Mouse (Mus musculus) embryonic stem cell, embryonic (primary cell): ENCODE results near the gene 9330161L09Rik.

Experiments
- CTCF ChIA-PET, 4 experiments: fragments of 300-600 bp in 2 of 4; fragments of 350-600 bp in 2 of 4; sonication (Branson Sonifier 250); formaldehyde crosslinking; loops; one replicate each; lab custom pipeline; 2022; ENCODE audit warnings: inconsistent platforms in 2 of 4; lab: Charles Lee
- POLR2A ChIA-PET, 4 experiments: fragments of 300-600 bp in 2 of 4; fragments of 350-600 bp in 2 of 4; sonication (Branson Sonifier 250); formaldehyde crosslinking; loops; one replicate each; lab custom pipeline; 2022; ENCODE audit warnings: antibody characterized with exemption in 4 of 4, inconsistent platforms in 1 of 4; lab: Charles Lee

9330161L09Rik gene

DNA sequence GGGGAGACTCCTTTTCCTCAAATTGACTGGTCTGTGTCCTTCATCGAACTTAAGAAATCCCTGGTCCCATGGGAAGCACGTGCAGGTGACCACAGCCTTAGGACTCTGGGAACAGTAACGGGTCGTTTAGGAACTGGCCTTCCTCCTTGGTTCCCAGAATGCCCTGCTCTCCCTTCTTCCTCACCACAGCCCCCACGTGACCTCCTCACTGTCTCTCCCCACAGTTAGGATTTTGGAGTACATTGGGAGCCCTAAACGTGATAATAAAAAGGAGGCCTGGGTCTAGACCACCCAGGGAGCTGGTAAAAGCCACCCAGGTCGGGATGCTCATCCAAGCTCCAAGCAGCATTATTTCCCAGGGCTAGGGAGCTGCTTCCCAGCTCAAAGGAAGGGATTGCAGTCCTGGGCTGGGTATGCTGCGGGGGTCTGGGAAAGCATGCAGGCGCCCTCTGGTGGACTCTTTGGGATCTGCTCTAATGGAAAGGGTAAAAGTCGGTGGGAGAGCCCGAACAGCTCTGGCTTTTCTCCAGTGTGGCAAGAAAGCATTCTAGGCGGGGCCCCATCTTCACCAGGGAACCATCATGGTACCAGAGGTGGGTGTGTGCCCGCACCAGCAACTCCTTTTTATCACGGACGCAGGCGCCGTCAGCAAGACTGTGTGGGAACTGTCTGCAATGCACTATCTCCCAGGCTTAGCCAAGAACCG lies 39.8 kb downstream of the 9330161L09Rik start:
- POLR2A ChIA-PET, result interaction anchor here in 2 of 4 experiments (0.9 to 1.6 kb wide), 6 partner anchors 9 to 76 kb away, joined by 3 to 5 read pairs (median 3); partner anchors contain the start of gene Ddx24 (in 1 of the 2)
- CTCF ChIA-PET, result interaction anchor here (0.5 to 4.1 kb wide), 64 partner anchors 8 to 1392 kb away, joined by 3 to 52 read pairs (median 4); partner anchors contain the start of genes Ddx24 (in 2 of the 4), 9330161L09Rik (in 1 of the 4), Asb2 (in 1 of the 4) and Cpsf2 (in 1 of the 4)

- CTCF ChIA-PET, result interaction anchor here (0.5 to 4.1 kb wide), 49 partner anchors 8 to 1013 kb away, joined by 3 to 52 read pairs (median 5); partner anchors contain the start of genes Asb2 (in 1 of the 4), Ddx24 (in 1 of the 4), Otub2 (in 1 of the 4) and Ppp4r4 (in 1 of the 4)
- POLR2A ChIA-PET, result interaction anchor here in 2 of 4 experiments (0.9 to 1.5 kb wide), 4 partner anchors 26 to 77 kb away, joined by 3 to 5 read pairs (median 3); partner anchors contain the start of gene Ddx24 (in 1 of the 2)
These were observed 40.4 kb downstream of the 9330161L09Rik start for GRCm38 (mm10) chr12:103367171-103367570.

- ChIA-PET POLR2A (interaction anchor here in 2 of 4 experiments (0.5 to 0.7 kb wide), 3 partner anchors 67 to 814 kb away, joined by 3 to 4 read pairs (median 3); no protein-coding TSS in a partner anchor), CTCF (interaction anchor here in 1 of 4 experiments (0.6 kb wide), 1 partner anchor 115 kb away, joined by 3 read pairs; no protein-coding TSS in a partner anchor)
These were observed 45.3 kb downstream of the 9330161L09Rik start for GRCm38 (mm10) chr12:103362336-103362735.

DNA sequence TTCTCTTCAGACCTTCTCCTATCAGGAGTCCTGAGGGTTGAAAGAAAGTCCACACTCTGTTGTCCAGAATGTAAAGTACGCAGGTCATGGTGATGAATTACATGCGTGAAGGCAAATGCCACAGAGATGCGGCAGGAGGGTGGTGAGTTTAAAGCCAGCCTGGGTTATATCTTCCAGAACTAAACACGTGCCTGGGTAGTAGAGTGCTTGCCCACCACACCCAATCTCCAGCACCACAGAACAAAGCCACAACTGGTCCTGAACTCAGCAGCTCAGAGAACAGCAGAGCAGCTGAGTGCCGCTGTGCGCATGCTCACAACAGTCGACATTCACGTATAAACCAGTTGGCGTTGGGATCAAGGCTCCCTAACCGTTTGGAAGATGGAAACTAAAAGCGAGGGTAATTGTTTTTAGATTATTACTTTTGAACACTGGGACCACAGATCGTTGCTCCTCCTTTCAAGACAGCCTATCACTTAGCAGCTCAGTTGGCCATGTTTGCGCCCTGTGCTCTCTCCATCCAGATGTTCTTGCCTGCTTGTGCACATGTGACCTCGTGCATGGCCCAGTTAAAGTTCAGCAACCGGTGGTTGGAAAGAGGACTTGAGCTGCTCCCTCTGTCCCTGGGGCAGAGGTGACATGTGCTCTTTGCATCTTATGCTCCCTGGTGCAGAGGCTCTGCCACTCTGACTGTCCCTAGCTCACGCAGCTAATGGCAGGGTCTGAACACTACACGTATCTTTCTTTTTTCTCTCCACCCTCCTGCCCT lies 45.9 kb downstream of the 9330161L09Rik start:
- ChIA-PET POLR2A (interaction anchor here in 2 of 4 experiments (0.5 to 0.6 kb wide), 3 partner anchors 81 to 813 kb away, joined by 3 to 8 read pairs (median 3); no protein-coding TSS in a partner anchor), CTCF (interaction anchor here in 2 of 4 experiments (0.5 to 1.1 kb wide), 2 partner anchors 10 kb away, joined by 3 read pairs; no protein-coding TSS in a partner anchor)

GRCm38 (mm10) chr12:103360812-103361211 lies 46.8 kb downstream of the 9330161L09Rik start:
- ChIA-PET POLR2A (interaction anchor here in 1 of 4 experiments (1.3 kb wide), 1 partner anchor 8 kb away, joined by 3 read pairs; no protein-coding TSS in a partner anchor), CTCF (interaction anchor here in 1 of 4 experiments (1.6 kb wide), 1 partner anchor 11 kb away, joined by 4 read pairs; no protein-coding TSS in a partner anchor)

DNA sequence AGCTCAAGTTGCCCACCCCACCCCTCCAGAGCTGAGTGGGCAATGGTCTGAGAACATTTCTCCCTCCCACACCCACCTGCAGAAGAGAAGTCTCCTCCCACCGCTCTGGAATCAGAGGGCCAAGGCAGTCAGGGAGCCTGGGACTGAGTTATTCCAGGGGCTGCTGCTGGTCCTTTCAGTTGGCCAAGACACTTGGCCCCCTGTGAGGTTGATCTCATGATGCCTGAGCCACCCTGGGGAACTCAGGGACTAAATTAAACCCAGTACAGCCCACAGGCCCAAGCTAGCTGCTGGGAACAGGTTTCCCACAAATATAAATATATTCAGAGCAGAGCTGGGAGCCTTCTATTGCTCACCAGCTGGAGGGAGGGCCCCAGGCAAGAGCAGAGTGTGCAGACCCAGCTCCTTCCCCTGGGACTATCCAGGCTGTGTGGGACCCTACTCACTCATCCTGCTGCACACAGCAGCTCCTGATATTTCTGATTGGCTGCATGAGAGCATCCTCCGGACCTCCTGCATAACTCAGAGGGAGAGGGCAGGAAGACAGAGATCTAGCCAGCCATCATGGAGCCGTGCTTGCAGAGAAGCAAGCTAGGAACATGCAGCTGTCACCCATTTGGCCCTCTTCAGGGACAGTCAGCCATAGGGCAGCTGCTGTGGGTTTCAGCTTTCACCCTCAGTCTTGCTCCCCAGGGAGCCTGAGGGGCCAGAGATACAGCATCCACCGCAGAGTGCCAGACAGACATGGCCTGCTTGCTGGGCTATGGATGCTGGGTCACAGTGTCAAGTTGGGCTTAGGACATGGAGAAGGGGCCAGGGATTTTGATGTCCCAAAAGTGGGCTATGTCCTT lies 48.4 kb downstream of the 9330161L09Rik start:
- CTCF ChIA-PET, result interaction anchor here (0.6 to 2.0 kb wide), 9 partner anchors 8 to 215 kb away, joined by 3 to 13 read pairs (median 3); no protein-coding TSS in a partner anchor
- POLR2A ChIA-PET, result interaction anchor here in 1 of 4 experiments (0.6 to 1.2 kb wide), 3 partner anchors 9 to 32 kb away, joined by 3 to 4 read pairs (median 3); no protein-coding TSS in a partner anchor

DNA sequence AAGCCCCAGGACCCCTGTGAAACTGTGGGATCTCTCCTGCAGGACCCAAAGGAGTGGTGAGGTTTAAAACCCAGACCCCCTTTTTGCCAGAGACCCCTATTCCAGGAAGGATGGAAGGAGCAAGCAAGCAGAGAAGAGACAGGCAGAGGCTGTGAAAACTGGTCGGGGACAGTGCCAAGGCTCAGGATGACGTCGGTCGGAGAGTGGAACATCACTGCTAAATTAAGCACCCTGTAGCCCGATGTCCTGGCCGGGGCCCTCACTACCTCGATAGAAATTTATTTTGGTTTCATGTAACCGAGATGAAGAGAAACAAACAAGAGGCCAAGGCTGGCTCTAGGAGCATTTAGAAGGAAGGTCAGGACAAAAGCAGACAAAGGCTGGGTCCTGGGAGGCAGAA lies 49.4 kb downstream of the 9330161L09Rik start:
- ChIA-PET POLR2A (interaction anchor here in 1 of 4 experiments (1.1 to 1.2 kb wide), 2 partner anchors 10 kb away, joined by 3 read pairs; no protein-coding TSS in a partner anchor), CTCF (interaction anchor here in 2 of 4 experiments (1.0 to 2.0 kb wide), 6 partner anchors 9 to 214 kb away, joined by 3 to 13 read pairs (median 4); no protein-coding TSS in a partner anchor)
